Mouse (Mus musculus): ENCODE data around the gene Tymp. TPM values are rescaled to one million over a fixed set of nuclear protein-coding genes. Genes with fewer than 3 reads are reported as not detected.
A peak's percentile ranks its signal among the peaks of the same experiment; 100 is the strongest.

Gene Tymp
- polyA plus RNA-seq, 1 experiment from 2014 or later, result 1.2 TPM

DNA sequence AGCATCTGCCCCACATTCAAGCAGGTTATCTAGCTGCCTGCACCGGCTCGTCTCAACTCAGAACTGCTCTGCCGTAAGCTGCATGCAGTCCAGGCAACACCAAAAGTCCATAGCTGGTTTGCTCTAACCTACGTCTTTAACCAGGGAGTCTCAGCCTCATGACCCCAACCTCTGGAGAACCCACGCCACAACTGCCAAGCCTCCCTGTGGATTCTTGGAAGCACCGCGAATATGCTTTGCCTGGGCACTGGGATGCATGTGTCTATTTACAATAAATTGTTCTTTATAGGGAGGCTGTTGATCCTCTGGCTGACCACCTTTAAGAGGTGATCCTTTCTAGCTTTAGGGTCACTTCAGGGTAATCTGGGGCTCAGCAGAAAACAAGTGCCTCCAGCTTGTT, 4.3 kb downstream of the Tymp start:
- Histone ChIP-seq H3K9me3 (no peaks in the 10 kb centered on the region), H3K4me1 (peaks cover 40% of the 10 kb centered on the region), H3K27ac (0 out of 2 replicates have a peak overlapping the region, but pooled peaks have one; percentile 95), H3K4me3 (peak overlapping the region; percentile 74), H3K27me3 (ENCODE audit: poor library complexity, severe bottlenecking) (peaks cover 31% of the 10 kb centered on the region), H3K36me3 (replicated peaks) (peaks cover 56% of the 10 kb centered on the region)
- 89% methylated on average over 7 of the region's 7 CpGs for WGBS
- no peak for DNase-seq (ENCODE audit: extremely low spot score, low spot score)

GRCm38 (mm10) chr15:89372068-89372467, 4.8 kb downstream of the Tymp start:
- H3K27ac ChIP-seq, result no peak overlapping the region
- peak overlapping the region; percentile 74; the same call in 1 of the 2 replicates for H3K4me3 ChIP-seq
- peaks cover 61% of the 10 kb centered on the region for H3K36me3 ChIP-seq (replicated peaks)
- peaks cover 35% of the 10 kb centered on the region for H3K4me1 ChIP-seq
- no peak for DNase-seq (ENCODE audit: extremely low spot score, low spot score)
- H3K27me3 ChIP-seq (ENCODE audit: poor library complexity, severe bottlenecking), result peaks cover 26% of the 10 kb centered on the region
- no peaks in the 10 kb centered on the region for H3K9me3 ChIP-seq
- 89% methylated on average over 13 of the region's 13 CpGs for WGBS

DNA sequence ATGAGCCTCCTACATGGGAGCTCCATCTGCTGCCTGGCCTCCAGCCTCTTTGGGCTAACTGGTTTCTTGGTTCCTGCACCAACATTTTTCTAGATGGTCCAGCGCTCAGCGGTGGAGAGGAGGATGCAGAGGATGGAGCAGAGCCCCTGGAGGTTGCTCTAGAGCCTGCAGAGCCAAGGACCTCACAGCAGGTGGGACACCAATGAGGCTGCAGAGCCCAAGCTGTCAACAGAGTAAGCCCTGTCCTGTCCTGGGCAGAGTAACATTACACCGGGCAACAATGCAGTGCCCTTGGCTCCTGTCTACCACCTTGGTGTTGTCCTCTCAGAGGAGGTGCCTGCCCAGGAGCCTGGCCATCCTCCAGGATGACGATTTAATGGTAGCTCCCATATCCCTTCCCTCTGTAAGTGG, 11.7 kb downstream of the Tymp start:
- no peaks in the 10 kb centered on the region for H3K9me3 ChIP-seq
- H3K36me3 ChIP-seq (replicated peaks), result peaks cover 100% of the 10 kb centered on the region
- no peaks in the 10 kb centered on the region for H3K4me1 ChIP-seq
- 89% methylated on average over 4 of the region's 4 CpGs for WGBS
- H3K27ac ChIP-seq, result no peak overlapping the region
- no peak for DNase-seq (ENCODE audit: extremely low spot score, low spot score)
- no peak overlapping the region for H3K4me3 ChIP-seq
- no peaks in the 10 kb centered on the region for H3K27me3 ChIP-seq (ENCODE audit: poor library complexity, severe bottlenecking)

DNA sequence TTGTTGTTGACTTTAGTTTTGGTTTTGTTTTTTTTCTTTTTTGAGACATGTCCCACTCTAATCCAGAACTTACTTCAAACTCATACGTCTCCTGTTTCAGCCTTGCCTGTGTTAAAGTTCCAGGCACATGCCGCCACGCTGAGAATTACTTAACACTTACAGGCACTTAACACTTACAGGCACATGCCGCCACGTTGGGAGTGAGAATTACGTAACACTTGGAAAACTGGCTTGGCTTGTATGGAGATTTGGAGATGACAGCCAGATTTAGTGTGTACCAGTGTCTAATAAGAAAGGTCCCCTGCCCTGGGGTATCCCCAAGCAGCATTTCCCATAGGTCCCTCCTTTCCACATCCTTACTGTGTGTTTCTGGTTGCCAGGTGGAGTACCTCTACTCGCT, 13.8 kb downstream of the Tymp start:
- DNase-seq (ENCODE audit: extremely low spot score, low spot score), result no peak
- H3K4me3 ChIP-seq, result no peak overlapping the region
- WGBS, result 96% methylated on average over 7 of the region's 7 CpGs
- H3K27ac ChIP-seq, result no peak overlapping the region
- H3K4me1 ChIP-seq, result peaks cover 4% of the 10 kb centered on the region; the same call in 1 of the 2 replicates
- H3K36me3 ChIP-seq (replicated peaks), result peaks cover 99% of the 10 kb centered on the region
- H3K27me3 ChIP-seq (ENCODE audit: poor library complexity, severe bottlenecking), result no peaks in the 10 kb centered on the region
- H3K9me3 ChIP-seq, result no peaks in the 10 kb centered on the region

DNA sequence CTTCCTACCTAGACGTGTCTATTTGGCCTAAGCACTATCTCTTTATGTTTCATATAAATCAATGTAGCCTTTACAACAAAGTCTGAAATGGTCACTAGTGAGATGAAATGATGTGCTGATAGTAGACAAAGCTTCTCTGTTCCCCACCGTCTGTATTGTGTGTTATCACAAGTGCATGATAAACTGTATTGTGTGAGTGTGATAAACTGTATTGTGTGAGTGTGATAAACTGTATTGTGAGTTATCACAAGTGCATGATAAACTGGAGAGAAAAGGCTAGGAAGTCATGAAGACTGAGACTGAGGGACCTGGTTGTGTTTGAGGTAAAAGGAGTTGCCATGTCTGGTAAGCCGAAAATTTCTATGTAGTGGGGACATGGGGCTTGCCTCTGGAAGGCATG, 18.1 kb downstream of the Tymp start:
- no peak for DNase-seq (ENCODE audit: extremely low spot score, low spot score)
- 88% methylated on average over 3 of the region's 3 CpGs for WGBS
- H3K27ac ChIP-seq, result no peak overlapping the region
- H3K4me3 ChIP-seq, result no peak overlapping the region
- peaks cover 64% of the 10 kb centered on the region for H3K36me3 ChIP-seq (replicated peaks)
- peaks cover 33% of the 10 kb centered on the region for H3K4me1 ChIP-seq
- no peaks in the 10 kb centered on the region for H3K27me3 ChIP-seq (ENCODE audit: poor library complexity, severe bottlenecking)
- no peaks in the 10 kb centered on the region for H3K9me3 ChIP-seq

- Histone ChIP-seq H3K27me3 (ENCODE audit: poor library complexity, severe bottlenecking) (no peaks in the 10 kb centered on the region), H3K9me3 (no peaks in the 10 kb centered on the region), H3K4me1 (peaks cover 35% of the 10 kb centered on the region), H3K27ac (peak overlapping the region; percentile 95), H3K36me3 (replicated peaks) (peaks cover 64% of the 10 kb centered on the region), H3K4me3 (peak overlapping the region; percentile 69)
- peak; percentile 87 for DNase-seq (ENCODE audit: extremely low spot score, low spot score)
- under 1% methylated on average over 15 of the region's 15 CpGs for WGBS
These were observed 20.5 kb downstream of the Tymp start for GRCm38 (mm10) chr15:89356372-89356771.

DNA sequence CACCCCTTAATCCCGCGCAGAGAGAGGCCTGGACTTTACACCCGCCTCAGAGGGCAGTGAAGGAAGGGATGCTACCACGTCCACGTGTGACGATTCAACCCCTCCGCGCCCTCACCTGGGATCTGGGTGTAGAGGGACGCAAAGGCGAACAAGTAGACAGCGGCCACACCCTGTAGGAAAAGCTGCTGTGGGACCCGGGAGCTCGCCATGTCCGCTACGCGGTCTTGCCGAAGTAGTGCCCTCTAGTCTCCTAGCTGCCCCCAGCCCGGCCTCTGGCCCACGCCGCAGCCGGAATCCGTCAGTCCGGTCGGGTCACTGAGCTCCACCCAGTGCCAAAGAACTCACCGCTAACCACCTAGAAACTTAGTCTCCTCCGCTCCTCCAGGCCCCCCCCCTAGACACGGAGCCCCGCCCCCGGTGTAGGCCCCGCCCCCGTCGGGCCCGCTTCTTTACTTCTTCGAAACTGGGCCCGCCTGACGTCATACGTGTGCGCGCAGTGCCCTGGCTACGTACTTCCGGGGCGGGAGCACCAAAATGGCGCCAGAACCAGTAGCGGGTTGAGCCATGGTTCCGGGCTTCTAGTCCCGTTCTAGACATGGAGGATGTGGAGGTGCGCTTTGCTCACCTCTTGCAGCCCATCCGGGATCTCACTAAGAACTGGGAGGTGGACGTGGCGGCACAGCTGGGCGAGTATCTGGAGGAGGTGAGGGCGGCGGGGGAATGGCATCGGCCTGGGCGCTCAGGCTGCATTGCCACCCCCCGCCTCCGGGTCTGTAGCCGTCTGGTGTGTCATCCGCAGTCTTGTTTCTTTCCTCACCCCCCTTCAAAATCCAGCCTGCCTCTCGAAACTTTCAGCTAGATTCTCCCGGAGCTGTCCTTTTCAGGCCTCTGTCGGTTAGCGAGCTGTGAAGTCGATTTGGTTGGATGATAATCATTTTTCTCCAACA, 21.3 kb downstream of the Tymp start, which contains the start of the genes Lmf2 and Ncaph2:
Gene Lmf2, minus strand, starts transcription at position 419 of the 947 bp plus-strand sequence.
Gene Ncaph2, plus strand, starts transcription at position 479 of the 947 bp plus-strand sequence.
- Histone ChIP-seq H3K27ac (peak within 1 kb of the TSS; percentile 95), H3K9me3 (no peaks in the 10 kb centered on the region), H3K4me3 (peak within 1 kb of the TSS; percentile 69), H3K4me1 (peaks cover 35% of the 10 kb centered on the region), H3K36me3 (replicated peaks) (peaks cover 64% of the 10 kb centered on the region), H3K27me3 (ENCODE audit: poor library complexity, severe bottlenecking) (no peaks in the 10 kb centered on the region)
- DNase-seq (ENCODE audit: extremely low spot score, low spot score), result peak; percentile 98
- under 1% methylated on average over 64 of the region's 64 CpGs for WGBS

DNA sequence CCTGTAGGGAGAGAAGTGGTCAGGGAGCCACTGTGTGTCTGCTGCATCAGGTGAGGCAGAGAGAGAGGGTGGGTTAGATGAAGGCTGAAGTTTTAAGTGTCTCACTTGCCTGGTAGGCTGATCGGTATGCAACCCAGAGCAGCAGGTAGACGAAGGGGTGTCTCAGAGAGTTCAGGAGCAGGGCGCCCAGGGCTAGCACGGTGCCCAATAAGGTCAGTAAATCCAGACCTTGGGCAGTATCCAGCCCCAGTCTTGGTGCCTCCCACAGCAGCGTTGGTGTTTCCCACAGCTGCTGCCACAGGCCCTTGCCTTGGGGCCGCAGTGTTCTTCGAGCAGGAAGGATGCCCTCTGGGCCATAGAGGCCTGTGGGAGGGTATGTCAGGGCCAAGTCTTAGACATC, 22.4 kb downstream of the Tymp start:
- peak overlapping the region; percentile 69 for H3K4me3 ChIP-seq
- H3K9me3 ChIP-seq, result no peaks in the 10 kb centered on the region
- WGBS, result 86% methylated on average over 7 of the region's 7 CpGs
- no peaks in the 10 kb centered on the region for H3K27me3 ChIP-seq (ENCODE audit: poor library complexity, severe bottlenecking)
- peaks cover 63% of the 10 kb centered on the region for H3K36me3 ChIP-seq (replicated peaks)
- DNase-seq (ENCODE audit: extremely low spot score, low spot score), result no peak
- peak overlapping the region; percentile 95 for H3K27ac ChIP-seq
- H3K4me1 ChIP-seq, result peaks cover 35% of the 10 kb centered on the region

DNA sequence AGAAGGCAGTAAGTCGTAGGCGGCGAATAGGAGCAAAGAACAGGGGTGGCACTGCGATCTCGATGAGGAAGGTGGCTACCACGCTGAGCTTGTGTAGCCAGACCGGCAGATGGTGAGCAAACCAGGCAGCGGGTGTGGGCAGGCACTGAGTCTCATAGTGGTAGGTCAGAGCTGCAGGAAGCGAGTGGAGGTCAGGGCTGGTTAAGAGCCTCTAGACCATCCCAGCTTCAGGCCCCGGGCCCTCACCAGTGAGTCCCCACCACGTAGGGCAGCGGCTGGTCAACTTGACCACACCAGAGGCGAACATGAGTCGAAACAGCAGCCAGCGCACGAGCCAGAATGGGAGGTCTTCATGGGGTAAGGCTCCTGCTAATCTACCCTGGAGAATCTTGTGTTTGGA, 23.0 kb downstream of the Tymp start:
- H3K4me1 ChIP-seq, result peaks cover 35% of the 10 kb centered on the region
- WGBS, result 96% methylated on average over 16 of the region's 16 CpGs
- no peak for DNase-seq (ENCODE audit: extremely low spot score, low spot score)
- no peaks in the 10 kb centered on the region for H3K27me3 ChIP-seq (ENCODE audit: poor library complexity, severe bottlenecking)
- H3K9me3 ChIP-seq, result no peaks in the 10 kb centered on the region
- H3K36me3 ChIP-seq (replicated peaks), result peaks cover 58% of the 10 kb centered on the region
- H3K27ac ChIP-seq, result peak overlapping the region; percentile 95; the same call in 1 of the 2 replicates
- H3K4me3 ChIP-seq, result peak overlapping the region; percentile 69

DNA sequence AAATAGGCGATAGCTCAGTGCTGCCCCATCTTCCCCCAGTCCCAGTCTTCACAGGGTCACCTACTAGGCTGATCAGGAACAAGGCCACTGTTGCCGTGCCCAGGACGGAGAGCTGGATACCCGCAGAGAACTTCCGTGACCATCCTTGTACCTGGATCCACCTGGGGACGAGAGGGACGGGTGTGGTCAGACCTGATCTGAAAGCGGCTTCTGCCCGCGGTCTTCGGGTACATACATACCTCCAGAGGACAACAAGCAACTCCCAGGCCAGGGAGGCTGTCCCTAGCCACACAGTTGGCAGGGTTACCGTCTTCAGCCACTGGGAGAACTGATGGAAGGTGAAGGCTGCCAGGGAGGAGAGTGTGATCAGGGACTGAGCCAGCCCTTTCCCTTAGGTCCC, 24.0 kb downstream of the Tymp start:
- DNase-seq (ENCODE audit: extremely low spot score, low spot score), result no peak
- WGBS, result 94% methylated on average over 12 of the region's 12 CpGs
- no peak overlapping the region for H3K27ac ChIP-seq
- H3K4me1 ChIP-seq, result peaks cover 30% of the 10 kb centered on the region
- no peaks in the 10 kb centered on the region for H3K27me3 ChIP-seq (ENCODE audit: poor library complexity, severe bottlenecking)
- peaks cover 51% of the 10 kb centered on the region for H3K36me3 ChIP-seq (replicated peaks)
- no peak overlapping the region for H3K4me3 ChIP-seq
- no peaks in the 10 kb centered on the region for H3K9me3 ChIP-seq

GRCm38 (mm10) chr15:89352054-89352453, 24.8 kb downstream of the Tymp start:
- no peaks in the 10 kb centered on the region for H3K27me3 ChIP-seq (ENCODE audit: poor library complexity, severe bottlenecking)
- no peak for DNase-seq (ENCODE audit: extremely low spot score, low spot score)
- WGBS, result 97% methylated on average over 14 of the region's 14 CpGs

GRCm38 (mm10) chr15:89351302-89351701, 25.5 kb downstream of the Tymp start:
- Histone ChIP-seq H3K4me3 (no peak overlapping the region), H3K4me1 (peaks cover 18% of the 10 kb centered on the region), H3K9me3 (no peaks in the 10 kb centered on the region), H3K36me3 (replicated peaks) (peaks cover 49% of the 10 kb centered on the region), H3K27me3 (ENCODE audit: poor library complexity, severe bottlenecking) (no peaks in the 10 kb centered on the region), H3K27ac (no peak overlapping the region)
- WGBS, result 90% methylated on average over 15 of the region's 15 CpGs
- DNase-seq (ENCODE audit: extremely low spot score, low spot score), result no peak

More at GRCm38 (mm10) chr15:89352054-89352453, 24.8 kb downstream of the Tymp start:
- H3K27ac ChIP-seq, result no peak overlapping the region
- peaks cover 49% of the 10 kb centered on the region for H3K36me3 ChIP-seq (replicated peaks)
- H3K9me3 ChIP-seq, result no peaks in the 10 kb centered on the region
- H3K4me1 ChIP-seq, result peaks cover 22% of the 10 kb centered on the region
- H3K4me3 ChIP-seq, result no peak overlapping the region

DNA sequence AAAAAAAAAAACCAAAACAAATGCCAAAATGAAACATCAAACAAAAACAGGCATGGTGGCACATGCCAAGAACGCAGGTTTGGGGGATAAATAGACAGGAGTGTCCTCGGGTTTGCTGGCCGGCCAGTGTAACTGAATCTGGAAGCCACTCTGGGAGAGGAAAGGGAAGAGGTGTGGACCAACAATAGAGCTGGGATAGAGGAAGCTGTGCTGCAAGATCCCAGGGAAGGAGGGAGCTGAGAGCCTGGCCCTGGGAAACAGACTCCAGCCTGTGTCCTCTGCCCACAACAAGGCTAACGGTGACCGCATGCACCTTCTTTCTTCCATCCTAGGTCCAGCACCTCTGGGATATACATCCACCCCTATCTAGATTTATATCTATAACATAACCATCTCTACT, 26.4 kb downstream of the Tymp start:
- no peak overlapping the region for H3K27ac ChIP-seq
- peaks cover 18% of the 10 kb centered on the region for H3K4me1 ChIP-seq
- peaks cover 49% of the 10 kb centered on the region for H3K36me3 ChIP-seq (replicated peaks)
- H3K9me3 ChIP-seq, result no peaks in the 10 kb centered on the region
- DNase-seq (ENCODE audit: extremely low spot score, low spot score), result no peak
- no peak overlapping the region for H3K4me3 ChIP-seq
- WGBS, result 91% methylated on average over 5 of the region's 5 CpGs
- H3K27me3 ChIP-seq (ENCODE audit: poor library complexity, severe bottlenecking), result no peaks in the 10 kb centered on the region
